Mouse (Mus musculus) ES-Bruce4 (cell line): ENCODE data around the gene Gli2. TPM values are rescaled to one million over a fixed set of nuclear protein-coding genes. Genes with fewer than 3 reads are reported as not detected.

Experiments used
- H3K27ac ChIP-seq: 2 replicates; pipeline ENCODE4 v1.5.1; 2012; ENCODE audit warnings: low read length, inconsistent platforms; ENCODE audit not compliant: insufficient read depth
- H3K27me3 ChIP-seq: 2 replicates; pipeline ENCODE4 v1.6.1; 2012; ENCODE audit warnings: mild to moderate bottlenecking, low read length, inconsistent platforms; ENCODE audit not compliant: control insufficient read depth, poor library complexity, insufficient read depth, severe bottlenecking
- H3K36me3 ChIP-seq: 2 replicates; pipeline ENCODE4 v1.6.1; 2012; ENCODE audit warnings: inconsistent platforms, mild to moderate bottlenecking, low read length, moderate library complexity; ENCODE audit not compliant: control insufficient read depth, poor library complexity, insufficient read depth, severe bottlenecking
- H3K4me1 ChIP-seq: one replicate; pipeline ENCODE4 v1.8.1; 2011; ENCODE audit warnings: low read length; ENCODE audit not compliant: control insufficient read depth, insufficient read depth
- H3K4me3 ChIP-seq: 2 replicates; pipeline ENCODE4 v1.5.1; 2011; ENCODE audit warnings: low read depth, mild to moderate bottlenecking, low read length
- H3K9ac ChIP-seq: 2 replicates; pipeline ENCODE4 v1.6.1; 2012; ENCODE audit warnings: low read depth, mild to moderate bottlenecking, inconsistent platforms; ENCODE audit not compliant: poor library complexity, severe bottlenecking
- H3K9me3 ChIP-seq: replicated peaks from 2 replicates; pipeline ENCODE4 v1.6.1; 2012; ENCODE audit warnings: mild to moderate bottlenecking, low read length, inconsistent platforms; ENCODE audit not compliant: control insufficient read depth, poor library complexity, insufficient read depth, severe bottlenecking
- CTCF ChIP-seq: IDR thresholded peaks from one replicate; pipeline ENCODE4 v1.8.1; 2011; ENCODE audit warnings: low read depth, low read length
- EP300 ChIP-seq: IDR thresholded peaks from 2 replicates; pipeline ENCODE4 v1.6.1; 2011; ENCODE audit warnings: low read depth, low read length; ENCODE audit not compliant: insufficient read depth
- POLR2A ChIP-seq: IDR thresholded peaks from one replicate; pipeline ENCODE4 v1.8.1; 2011; ENCODE audit warnings: low read length; ENCODE audit not compliant: insufficient read depth
- polyA plus RNA-seq: library from polyadenylated mRNA; stranded (reverse); fragments of >200 nt; gene quantifications from 2 replicates; pipeline ENCODE4 v1.2.4, GENCODE M21; 2011; ENCODE audit warnings: low read depth; ENCODE audit not compliant: missing spikeins, insufficient read depth, insufficient read length

Gli2 gene
- polyA plus RNA-seq, 1 experiment: 10.9 TPM

DNA sequence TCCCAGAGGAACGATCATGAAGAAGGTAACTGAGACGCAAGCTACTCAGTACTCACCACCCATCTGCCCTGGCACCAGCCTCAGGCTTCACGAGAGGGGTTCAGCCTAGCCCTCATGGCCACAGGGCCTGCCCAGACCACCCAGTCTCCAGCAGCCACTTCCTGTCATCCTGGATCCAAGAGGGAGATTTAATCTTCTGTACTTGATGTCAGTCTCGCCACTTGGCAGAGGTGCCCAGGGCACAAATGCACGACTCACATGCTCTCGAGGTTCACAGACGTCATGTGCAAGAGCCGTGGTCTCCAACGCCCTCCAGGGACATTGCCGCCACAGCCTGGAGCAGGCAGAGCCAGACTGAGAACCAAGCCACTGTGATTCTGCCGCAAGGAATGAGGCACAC is 84.0 kb downstream of the Gli2 start:
- no peaks in the 10 kb centered on the region for H3K27me3 ChIP-seq
- no peak overlapping the region for H3K9ac ChIP-seq
- TF ChIP-seq CTCF (no peak), EP300 (no peak), POLR2A (no peak)
- no peak overlapping the region for H3K27ac ChIP-seq
- no peak overlapping the region for H3K4me3 ChIP-seq
- H3K9me3 ChIP-seq: no peaks in the 10 kb centered on the region
- no peaks in the 10 kb centered on the region for H3K36me3 ChIP-seq
- H3K4me1 ChIP-seq: no peaks in the 10 kb centered on the region

DNA sequence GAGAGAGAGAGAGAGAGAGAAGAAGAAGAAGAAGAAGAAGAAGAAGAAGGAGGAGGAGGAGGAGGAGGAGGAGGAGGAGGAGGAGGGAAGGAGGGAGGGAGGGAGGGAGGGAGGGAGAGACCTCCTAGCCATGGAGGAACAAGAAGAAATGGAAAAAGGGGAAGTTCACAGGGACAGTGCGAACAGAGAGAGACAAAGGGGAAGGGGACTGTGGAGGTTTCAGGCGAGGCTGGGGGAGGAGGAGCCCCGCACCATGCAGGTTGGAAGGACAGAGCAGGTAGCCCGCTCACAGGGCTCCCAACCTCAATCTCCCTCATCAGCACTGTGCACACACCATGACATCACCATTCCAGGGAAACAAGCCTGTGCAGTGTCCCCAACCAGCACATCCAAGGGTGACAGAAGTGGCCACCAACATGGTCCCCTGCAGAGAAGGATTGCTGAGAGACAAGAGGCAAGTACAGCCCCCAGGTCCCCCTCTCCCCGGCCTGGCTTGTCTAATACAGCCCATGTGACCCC is 84.7 kb downstream of the Gli2 start:
- Histone ChIP-seq H3K4me1 (no peaks in the 10 kb centered on the region), H3K9ac (no peak overlapping the region), H3K36me3 (no peaks in the 10 kb centered on the region), H3K27ac (no peak overlapping the region), H3K9me3 (no peaks in the 10 kb centered on the region), H3K4me3 (no peak overlapping the region), H3K27me3 (no peaks in the 10 kb centered on the region)
- no peak for TF ChIP-seq CTCF
- no peak for TF ChIP-seq EP300
- no peak for TF ChIP-seq POLR2A

DNA sequence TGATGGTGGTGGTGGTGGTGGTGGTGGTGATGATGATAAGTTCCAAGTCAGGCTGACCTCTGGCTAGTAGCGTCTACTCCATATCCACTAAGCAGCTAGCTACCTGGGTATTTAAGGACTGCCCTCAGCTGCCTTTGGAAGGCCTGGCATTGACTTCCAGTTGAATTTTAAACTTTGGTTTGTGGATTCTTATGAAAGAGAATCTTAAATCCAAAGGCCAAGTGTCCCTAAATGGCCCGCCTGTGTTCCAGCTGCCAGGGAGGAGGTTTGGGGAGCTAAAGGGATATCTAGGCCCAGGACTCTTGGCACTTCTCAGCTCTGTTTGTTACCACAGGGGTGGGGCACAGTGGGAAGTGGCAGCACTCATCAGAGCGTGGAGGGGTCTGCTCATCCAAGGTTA is 85.4 kb downstream of the Gli2 start:
- Histone ChIP-seq H3K4me3 (no peak overlapping the region), H3K27me3 (no peaks in the 10 kb centered on the region), H3K9ac (no peak overlapping the region), H3K36me3 (no peaks in the 10 kb centered on the region), H3K9me3 (no peaks in the 10 kb centered on the region), H3K27ac (no peak overlapping the region), H3K4me1 (no peaks in the 10 kb centered on the region)
- TF ChIP-seq EP300 (no peak), CTCF (no peak), POLR2A (no peak)

DNA sequence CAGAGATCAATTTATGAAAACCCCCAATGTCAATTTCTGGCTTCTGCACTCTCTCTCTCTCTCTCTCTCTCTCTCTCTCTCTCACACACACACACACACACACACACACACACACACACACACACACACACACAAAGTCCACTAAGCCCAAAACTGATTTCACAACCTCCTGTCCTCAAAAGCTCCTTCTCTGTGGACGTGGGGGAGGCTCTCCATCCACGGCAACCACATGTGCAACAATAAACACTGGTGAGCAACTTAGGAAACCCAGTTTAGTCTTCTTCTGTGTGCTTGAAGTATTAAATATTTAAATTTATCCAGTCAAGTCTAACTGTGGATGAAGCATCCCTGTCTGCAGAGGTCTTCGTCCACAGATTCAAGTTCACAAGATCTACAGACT is 86.1 kb downstream of the Gli2 start:
- TF ChIP-seq POLR2A: no peak
- no peak for TF ChIP-seq EP300
- no peak for TF ChIP-seq CTCF
- Histone ChIP-seq H3K27ac (no peak overlapping the region), H3K27me3 (no peaks in the 10 kb centered on the region), H3K9me3 (no peaks in the 10 kb centered on the region), H3K9ac (no peak overlapping the region), H3K4me1 (no peaks in the 10 kb centered on the region), H3K4me3 (no peak overlapping the region), H3K36me3 (no peaks in the 10 kb centered on the region)

DNA sequence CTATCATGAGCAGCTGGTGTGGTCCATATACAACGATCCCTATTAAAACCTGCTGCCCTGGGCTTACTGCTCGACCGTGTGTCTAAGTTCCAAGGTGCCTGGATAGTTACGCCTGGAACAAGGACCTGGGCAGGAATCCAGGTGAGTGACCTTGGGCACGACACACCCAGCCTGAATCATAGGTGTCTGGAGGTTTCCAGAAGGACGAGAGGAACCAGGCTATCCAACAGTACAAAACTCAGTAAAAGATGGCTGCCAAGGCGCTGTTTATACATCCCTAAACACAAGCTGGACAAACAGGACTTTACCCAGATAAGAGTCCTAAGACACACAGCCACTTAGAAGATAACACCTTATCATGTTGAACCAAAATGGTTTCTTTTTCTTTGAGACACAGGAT is 94.8 kb downstream of the Gli2 start:
- H3K9me3 ChIP-seq: no peaks in the 10 kb centered on the region
- H3K36me3 ChIP-seq: no peaks in the 10 kb centered on the region
- TF ChIP-seq POLR2A (no peak), EP300 (no peak), CTCF (no peak)
- no peaks in the 10 kb centered on the region for H3K27me3 ChIP-seq
- H3K4me3 ChIP-seq: no peak overlapping the region
- no peak overlapping the region for H3K9ac ChIP-seq
- H3K4me1 ChIP-seq: no peaks in the 10 kb centered on the region
- H3K27ac ChIP-seq: no peak overlapping the region

DNA sequence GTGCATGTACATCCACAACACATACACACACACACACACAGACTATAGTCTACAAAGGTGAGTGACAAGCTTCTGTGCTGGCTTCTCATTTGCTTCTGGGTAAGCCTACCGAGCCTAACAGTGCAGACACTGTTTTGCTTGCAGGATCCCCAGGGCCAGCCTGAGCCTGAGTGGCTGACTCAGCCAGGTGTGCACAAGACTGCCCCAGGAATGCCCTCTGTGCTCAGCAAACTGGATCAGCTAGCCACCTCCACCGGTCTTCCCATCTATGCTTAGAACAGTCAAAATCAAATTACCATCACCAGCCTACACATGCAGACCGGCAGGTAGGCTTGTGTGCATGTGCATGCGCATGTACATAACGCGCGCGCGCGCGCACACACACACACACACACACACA is 97.6 kb downstream of the Gli2 start:
- no peaks in the 10 kb centered on the region for H3K27me3 ChIP-seq
- no peak overlapping the region for H3K27ac ChIP-seq
- H3K4me1 ChIP-seq: no peaks in the 10 kb centered on the region
- H3K4me3 ChIP-seq: no peak overlapping the region
- H3K36me3 ChIP-seq: no peaks in the 10 kb centered on the region
- no peaks in the 10 kb centered on the region for H3K9me3 ChIP-seq
- H3K9ac ChIP-seq: no peak overlapping the region
- TF ChIP-seq POLR2A (no peak), CTCF (no peak), EP300 (no peak)
